11 mouse cellular contexts compared by ENCODE assay signal in the genomic region with DNA sequence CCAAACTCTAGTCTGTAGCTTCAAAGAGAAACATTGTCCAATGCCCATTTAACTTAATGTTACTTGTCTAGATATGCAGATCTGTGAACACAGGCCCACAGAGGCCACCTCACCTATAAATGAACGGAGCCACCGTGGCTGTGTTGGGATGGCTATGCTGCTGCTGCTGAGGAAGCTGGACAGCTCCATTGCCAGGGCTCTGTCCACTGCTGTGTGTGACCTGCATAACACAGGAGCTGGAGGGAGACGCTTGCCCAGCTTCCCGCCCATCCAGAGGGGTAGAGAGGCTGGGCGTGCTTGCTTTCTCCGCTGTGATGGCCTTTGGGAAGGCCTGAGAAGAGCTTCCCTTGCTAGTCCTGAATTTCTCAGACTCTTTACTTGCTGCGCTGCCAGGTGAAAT.
DNase-seq lines count a peak whose midpoint lies in the region; ATAC-seq lines count a peak whose summit lies in the region.
"Had no signal": no experiment of that assay in that cellular context is flagged by ENCODE, and none has a peak within 500 bp of the region (broad histone marks: within the 10 kb centered on the region; RNA-seq: fewer than 3 reads in every experiment).

No protein-coding gene starts in this region.

- 30% methylated on average over 7 of the region's 7 CpGs for WGBS in kidney, embryonic 14.5 days

- H3K27ac ChIP-seq in kidney, embryonic 14.5 days (ENCODE audit: low read depth, low read length) = no peak overlapping the region
- H3K27ac ChIP-seq: forebrain, embryonic 12.5 days; layer of hippocampus, adult 2 months had no signal

- no peak overlapping the region for H3K4me2 ChIP-seq in kidney, embryonic 14.5 days (replicated peaks; ENCODE audit: low read depth, low read length)
- H3K4me2 ChIP-seq: forebrain, embryonic 12.5 days had no signal

- no peak for DNase-seq in kidney, adult 9 months
- DNase-seq in ovary, adult 18-20 months (ENCODE audit: low spot score) = peak; percentile 6
- no peak for DNase-seq in ovary, postnatal 10 days (ENCODE audit: low spot score)
- DNase-seq in embryo, embryonic 9.5 days (ENCODE audit: extremely low spot score) = peak; percentile 15
- peak; percentile 20 for DNase-seq in testis, postnatal 14 days (ENCODE audit: low spot score)
- DNase-seq in cerebellum, adult 9-10 months = no peak
- DNase-seq: gastrocnemius, postnatal 10 days; lung, postnatal 14 days had no signal

- no peaks in the 10 kb centered on the region for H3K27me3 ChIP-seq in kidney, embryonic 14.5 days (ENCODE audit: control insufficient read depth, insufficient read depth, low read length)
- H3K27me3 ChIP-seq: forebrain, embryonic 12.5 days had no signal

- no peaks in the 10 kb centered on the region for H3K4me1 ChIP-seq in kidney, embryonic 14.5 days (ENCODE audit: control insufficient read depth, insufficient read depth, low read length)
- H3K4me1 ChIP-seq: forebrain, embryonic 12.5 days had no signal

- H3K9ac ChIP-seq in kidney, embryonic 14.5 days (ENCODE audit: low read depth, low read length) = no peak overlapping the region
- H3K9ac ChIP-seq: forebrain, embryonic 12.5 days had no signal

- no peaks in the 10 kb centered on the region for H3K36me3 ChIP-seq in kidney, embryonic 14.5 days (ENCODE audit: control insufficient read depth, insufficient read depth, low read length)
- H3K36me3 ChIP-seq: forebrain, embryonic 12.5 days had no signal

- H3K9me3 ChIP-seq in kidney, embryonic 14.5 days (ENCODE audit: control insufficient read depth, low read length) = no peaks in the 10 kb centered on the region
- H3K9me3 ChIP-seq: forebrain, embryonic 12.5 days had no signal

- ATAC-seq in kidney, embryonic 14.5 days (ENCODE audit: low FRiP score, low TSS enrichment) = peak; percentile 83; the same call in 1 of the 2 replicates

- H3K4me3 ChIP-seq in kidney, embryonic 14.5 days (ENCODE audit: low read length) = no peak overlapping the region
- H3K4me3 ChIP-seq: forebrain, embryonic 12.5 days; layer of hippocampus, adult 2 months had no signal

Comparison
In these comparisons a context has a peak if more than half of its experiments do, and no peak if none do; other contexts are left out.
1. DNase-seq: peak in ovary, adult 18-20 months (single experiment), embryo, embryonic 9.5 days (single experiment) and testis, postnatal 14 days (single experiment); none in kidney, adult 9 months (single experiment), ovary, postnatal 10 days (single experiment) and cerebellum, adult 9-10 months (single experiment).